Mouse (Mus musculus) adrenal gland, adult 18-20 months (tissue): ENCODE measurements around the gene Iscu. TPM values are rescaled to one million over a fixed set of nuclear protein-coding genes. Genes with fewer than 3 reads are reported as not detected.

Experiments
- DNase-seq, 2 experiments: peaks; one replicate each; pipeline ENCODE4 v3.0.0; 2021 to 2022; ENCODE audit warnings: low spot score in 2 of 2
- total RNA-seq, 2 experiments: library from RNA; stranded (reverse); gene quantifications; 1 replicate in 1 of 2; 2 replicates in 1 of 2; pipeline ENCODE4 v1.2.3; 2021

The Iscu gene
- total RNA-seq, 2 experiments from 2014 or later = 455 to 1,089 TPM

DNA sequence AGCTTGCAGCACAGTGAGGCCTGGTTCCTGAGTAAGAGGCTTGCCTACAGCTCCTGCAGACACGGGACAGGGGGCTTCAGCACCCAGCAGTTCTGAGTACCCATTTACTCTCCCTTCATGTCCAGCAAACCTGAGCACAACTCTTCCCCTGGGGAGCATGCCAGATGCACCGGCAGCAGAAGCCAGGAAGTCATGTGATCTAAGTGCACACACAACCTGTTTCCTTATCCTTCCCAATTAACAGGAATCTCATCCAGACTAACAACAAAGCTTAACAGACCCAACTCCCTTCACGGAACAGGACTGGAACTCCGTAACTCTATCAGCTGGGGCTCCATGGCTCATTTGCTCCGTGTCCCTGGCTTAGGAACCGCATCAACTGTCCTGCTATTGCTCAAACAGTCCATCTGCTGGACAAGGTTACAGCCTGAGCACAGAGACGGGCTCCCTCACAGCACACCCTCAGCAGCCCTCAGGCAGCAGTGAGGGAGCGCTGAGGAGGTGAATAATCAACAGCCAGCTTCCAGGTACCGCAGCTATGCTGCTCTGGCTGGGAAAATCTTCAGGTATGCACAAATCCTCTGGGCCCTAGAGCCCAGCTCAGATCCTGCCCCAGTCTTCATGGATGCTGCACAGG is 20.9 kb upstream of the Iscu start:
- no peak for DNase-seq

DNA sequence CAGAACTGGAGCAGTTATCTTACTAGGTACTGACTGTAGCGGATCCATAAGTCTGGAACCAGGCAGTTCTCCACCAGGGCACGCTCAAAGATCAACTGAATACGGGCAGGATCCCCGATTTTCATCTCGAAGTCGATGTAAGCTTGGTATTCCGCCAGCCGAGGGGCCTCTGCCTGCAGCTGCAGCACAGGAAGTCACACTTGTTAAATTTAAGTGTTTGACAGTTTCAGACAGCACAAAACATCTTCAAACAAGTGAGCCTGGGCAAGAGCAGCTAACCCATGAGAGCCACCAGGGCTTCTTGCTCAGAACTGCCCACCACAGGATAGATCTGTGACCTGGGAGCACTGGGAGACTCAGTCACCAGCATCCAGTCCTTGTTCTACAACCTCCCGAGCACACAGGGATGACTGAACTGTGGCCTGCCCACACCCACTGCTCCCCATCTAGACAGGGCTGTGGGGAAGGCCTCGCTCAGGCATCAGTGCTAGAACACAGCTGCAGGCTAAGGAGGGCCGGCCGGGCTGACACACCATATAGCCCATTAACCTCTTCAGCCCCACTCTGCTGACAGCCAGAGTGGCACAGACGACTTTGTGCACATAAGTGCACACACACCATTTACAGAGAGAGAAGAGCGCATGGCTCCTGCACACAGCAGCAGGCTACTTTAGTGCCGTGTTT is 17.1 kb upstream of the Iscu start:
- DNase-seq = no peak

DNA sequence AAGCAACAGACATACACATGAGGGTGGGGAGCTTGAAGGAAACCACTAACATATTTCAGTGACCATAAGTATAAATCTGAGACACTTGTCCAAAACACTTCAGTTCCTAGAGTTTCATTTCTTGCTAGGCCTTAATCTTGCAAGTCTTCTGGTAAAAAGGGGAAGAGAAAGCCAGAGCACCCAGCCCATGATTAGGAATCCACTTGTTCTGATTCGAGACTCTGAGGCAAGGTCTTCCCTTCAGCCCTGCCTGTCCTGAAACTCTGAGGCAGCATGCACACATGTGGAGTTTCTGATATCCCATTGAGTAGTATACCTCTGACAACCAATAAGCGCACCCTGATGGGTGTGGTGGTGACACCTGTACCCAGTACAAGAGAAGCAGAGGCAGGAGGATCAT is 11.0 kb upstream of the Iscu start:
- no peak for DNase-seq

DNA sequence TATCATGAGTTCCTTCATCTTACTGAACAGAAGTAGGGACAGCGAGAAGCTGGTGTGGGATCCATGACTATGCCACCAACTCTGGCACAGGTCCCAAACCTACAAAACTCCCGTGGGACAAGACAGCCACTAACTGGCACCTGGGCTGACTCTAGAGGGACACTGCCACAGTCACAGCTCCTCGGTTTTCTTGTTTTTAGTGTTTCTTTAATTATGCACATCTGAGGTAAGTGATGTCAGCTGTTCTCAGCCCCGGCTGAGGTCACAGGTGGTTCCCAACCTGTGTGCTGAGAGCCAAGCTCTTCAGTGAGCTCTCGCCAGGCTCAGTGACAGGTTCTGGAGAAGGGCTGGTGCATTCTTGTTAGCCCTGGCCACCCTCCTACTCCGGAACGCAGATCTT is 8.1 kb upstream of the Iscu start:
- no peak for DNase-seq

DNA sequence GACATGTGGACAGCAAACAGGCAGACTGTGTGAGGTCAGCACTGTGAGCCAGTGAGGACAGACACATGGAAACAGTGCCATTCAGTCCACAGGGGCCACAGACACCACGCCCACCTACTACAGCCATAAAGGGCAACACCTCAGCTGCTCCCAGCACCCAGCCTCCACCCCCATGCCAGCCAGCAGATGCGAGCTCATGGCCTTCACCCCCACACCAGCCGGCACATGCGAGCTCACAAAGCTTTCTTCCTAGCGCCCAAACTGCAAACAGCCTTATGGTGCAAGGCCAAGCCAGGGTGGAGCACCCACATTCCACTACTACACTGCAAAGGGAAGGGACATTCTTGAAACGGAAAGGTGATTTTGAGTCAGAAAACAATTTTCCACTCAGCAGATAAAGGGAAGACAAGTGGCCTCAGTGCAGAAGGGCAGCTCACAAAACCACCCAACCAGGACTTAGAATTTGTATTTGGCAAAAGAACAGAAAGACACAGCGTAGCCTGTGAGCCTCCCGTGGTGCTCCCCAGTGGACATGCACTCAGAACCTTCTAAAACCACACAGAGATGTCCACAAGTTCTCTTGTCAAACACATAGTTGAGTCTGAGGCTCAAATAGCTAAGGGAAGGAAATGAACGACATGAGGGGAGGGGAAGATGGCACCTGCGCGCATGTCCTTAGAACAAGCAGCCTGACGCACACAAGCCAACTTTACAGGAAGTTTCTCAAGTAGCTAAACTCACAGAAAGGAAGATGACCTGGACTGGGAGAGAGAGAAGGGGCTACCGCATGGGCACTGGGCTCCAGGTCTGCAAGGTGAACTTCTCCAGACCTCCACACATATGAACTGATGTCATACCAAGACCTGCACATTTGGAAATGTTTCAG is 6.7 kb upstream of the Iscu start:
- DNase-seq = no peak

- DNase-seq = no peak
Measured at GRCm38 (mm10) chr5:113768806-113769205, 3.7 kb upstream of the Iscu start.

DNA sequence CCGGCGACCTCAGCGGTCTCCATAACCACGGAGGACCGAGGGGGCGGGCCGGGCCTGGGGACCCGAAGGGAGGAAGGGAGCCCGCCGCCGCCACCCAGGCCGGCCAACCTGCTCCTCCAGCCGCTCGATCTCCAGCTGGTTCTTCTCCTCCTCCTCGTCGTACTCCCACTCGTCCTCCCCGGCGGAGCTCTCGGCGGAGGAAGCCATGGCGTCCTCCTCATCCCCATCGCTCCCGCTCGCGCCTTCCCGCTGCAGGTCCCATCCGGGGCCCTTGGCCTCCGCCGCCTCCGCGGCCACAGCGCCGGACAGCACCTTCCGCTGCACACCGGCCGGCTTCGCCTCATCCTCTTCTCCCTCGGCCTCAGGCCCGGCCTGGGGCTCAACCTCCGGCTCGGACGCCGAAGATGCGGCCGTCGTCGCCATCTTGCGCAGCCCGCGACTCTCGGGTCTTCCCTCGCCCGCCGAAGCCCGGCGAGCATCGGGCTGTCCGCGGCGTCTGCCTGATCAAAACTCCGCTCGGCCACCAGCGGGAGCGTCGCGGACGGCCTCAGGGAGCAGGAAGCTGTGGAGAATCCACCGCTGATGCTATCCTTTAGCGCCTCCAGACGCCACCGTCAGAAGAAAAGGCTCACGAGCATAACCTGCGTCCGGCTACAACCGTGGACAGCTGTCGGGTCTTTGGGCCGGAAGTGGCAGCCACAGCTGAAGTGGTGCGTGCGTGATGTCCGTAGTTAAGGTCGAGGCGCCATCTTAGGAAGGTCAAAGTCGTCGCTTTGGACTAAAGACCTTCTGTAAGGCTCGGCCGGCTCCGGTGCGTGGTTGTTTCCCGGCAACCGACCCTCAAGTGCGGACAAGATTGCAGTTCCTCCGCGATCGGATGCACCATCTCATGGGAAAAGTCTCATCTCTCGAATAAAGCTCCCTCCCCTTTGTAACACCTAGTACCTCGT is 1.1 kb upstream of the Iscu start:
- DNase-seq = peak; percentile 75 to 78

GRCm38 (mm10) chr5:113772905-113773519 is 464 bp downstream of the Iscu start:
- DNase-seq = no peak

DNA sequence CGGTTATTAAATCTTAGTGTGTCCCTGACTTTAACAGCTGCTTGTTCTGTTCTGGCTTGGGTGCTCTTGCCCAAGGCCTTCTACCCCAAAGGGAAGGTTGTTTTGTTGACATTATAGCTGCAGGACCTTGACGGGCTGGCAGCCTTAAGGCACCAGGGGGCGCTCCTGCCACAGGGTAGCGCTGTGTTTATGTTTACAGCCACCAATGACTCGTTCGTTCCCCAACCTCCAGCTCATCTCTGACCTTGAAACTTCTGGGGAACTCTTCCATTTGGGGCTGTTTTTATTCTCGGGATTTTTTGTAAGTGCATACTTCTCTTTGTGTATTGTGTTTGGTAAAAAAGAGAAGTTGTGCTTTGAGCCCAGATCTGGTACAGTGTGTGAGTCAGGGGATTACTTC is 1.1 kb downstream of the Iscu start:
- DNase-seq = peak; percentile 94 to 96

DNA sequence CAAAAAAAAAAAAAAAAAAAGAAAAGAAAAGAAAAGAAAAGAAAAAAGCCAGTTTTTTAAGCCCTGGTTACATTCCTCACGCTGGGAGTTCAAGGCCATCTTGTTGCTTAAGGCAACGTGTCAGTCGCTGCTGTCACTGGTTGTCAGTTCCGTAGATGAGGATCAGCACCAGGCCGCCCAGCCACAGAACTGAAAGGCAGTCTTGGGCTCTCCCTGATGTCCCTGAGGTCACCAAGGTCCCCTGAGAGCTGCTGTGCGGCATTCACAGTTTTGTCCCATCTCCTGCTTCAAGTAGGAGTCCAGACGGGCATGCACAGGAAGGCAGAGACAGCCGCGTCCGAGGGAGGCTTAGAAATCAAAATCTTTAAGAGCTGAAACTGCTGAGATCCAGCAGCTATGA is 3.0 kb downstream of the Iscu start:
- no peak for DNase-seq

DNA sequence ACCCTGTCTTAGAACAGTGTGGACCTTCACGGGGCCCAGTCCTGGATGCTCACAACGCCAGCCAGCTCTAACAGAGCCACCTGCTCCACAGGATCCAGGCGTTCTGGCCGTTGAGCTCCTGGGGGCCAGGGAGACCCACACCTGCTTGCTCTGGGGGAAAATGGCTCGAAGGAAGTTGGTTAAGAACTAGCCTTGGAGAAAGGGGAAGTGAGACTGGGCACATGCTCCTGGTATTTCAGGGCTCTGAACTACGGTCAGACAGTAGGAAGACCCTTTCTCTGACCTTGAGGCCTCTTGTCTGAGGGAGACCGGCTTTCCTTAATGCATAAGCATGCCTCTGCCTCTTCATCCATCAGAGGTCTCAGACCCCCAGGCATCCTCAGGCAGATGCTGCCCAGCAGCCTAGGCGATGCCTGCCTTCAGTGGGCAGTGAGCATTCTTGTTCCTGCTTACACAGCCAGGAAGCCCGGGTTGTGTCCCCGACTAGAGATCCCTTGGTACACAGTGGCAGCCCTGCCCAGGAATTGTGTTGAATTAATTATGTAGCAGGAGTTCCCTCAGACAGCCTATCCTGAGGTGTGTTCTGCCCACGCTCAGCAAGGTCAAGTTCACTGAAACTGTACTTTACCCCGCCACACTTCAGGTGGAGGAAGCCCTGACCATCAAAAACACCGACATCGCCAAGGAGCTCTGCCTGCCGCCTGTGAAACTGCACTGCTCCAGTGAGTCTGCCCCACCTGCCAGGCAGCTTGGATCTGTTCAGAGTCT is 3.8 kb downstream of the Iscu start:
- DNase-seq = no peak

- no peak for DNase-seq
Measured at GRCm38 (mm10) chr5:113776896-113777226, 4.3 kb downstream of the Iscu start.

- DNase-seq = peak in 1 of 2 experiments; percentile 48
Measured at GRCm38 (mm10) chr5:113777728-113778127, 5.2 kb downstream of the Iscu start.

GRCm38 (mm10) chr5:113779569-113779968 is 7.0 kb downstream of the Iscu start:
- DNase-seq = peak in 1 of 2 experiments; percentile 40

GRCm38 (mm10) chr5:113780082-113780752 is 7.7 kb downstream of the Iscu start:
- DNase-seq = no peak

GRCm38 (mm10) chr5:113780763-113781162 is 8.2 kb downstream of the Iscu start:
- DNase-seq = no peak

DNA sequence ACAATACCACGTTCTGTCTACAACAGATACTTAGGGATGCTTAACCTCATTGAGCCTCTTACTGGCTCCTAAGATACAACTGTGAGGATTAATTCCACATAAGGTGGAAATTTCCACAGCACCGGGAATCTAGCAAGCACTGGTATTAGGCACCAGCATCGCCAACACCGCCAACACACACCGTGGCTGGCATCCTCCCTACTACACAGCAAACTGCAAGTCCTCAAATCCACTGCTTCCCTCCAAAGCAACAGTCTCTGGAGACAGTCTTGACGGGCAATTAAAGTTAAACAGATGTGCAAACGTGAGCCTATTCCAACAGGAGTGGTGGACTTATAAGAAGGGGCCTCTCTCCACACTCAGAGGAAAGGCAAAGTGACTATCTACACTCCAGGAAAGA is 8.7 kb downstream of the Iscu start:
- no peak for DNase-seq

GRCm38 (mm10) chr5:113781875-113782274 is 9.3 kb downstream of the Iscu start:
- DNase-seq = no peak

DNA sequence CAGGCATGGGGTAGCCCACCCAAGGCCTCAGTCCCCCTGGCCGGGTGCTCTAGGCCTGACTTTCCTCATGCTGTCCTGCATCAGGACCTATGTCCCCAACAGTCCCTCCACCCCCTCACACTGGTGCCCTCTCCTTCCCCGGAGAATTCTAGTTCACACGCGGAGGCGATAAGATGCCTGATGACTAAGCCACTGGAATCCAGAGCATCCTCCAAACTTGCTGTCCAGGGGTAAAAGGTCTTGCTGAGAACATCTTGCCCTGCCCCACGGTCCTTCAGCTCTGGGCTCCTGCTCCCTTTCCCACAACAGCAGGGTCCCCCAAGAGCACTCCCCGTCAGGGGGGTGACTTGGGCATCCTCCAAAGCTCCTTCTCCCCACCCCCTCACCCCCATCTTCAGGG is 10.1 kb downstream of the Iscu start:
- no peak for DNase-seq
